Mouse (Mus musculus) forelimb bud, embryonic 11.5 days (tissue): ENCODE measurements around the gene Efhc1.
A peak's percentile ranks its signal among the peaks of the same experiment; 100 is the strongest.
"Not testable (repeated sequence)": the region's sequence is repeated elsewhere in the genome, so short reads cannot be mapped to it uniquely, and the experiment has no call there.

Experiments used
- DNase-seq: peaks from one replicate; pipeline ENCODE4 v3.0.0-alpha.2; 2012; ENCODE audit warnings: low read depth, low spot score

Efhc1 gene

GRCm38 (mm10) chr1:20951300-20951763 is at the start of gene Efhc1:
Gene Efhc1 (plus strand): TSS chr1:20951626.
- DNase-seq = peak; percentile 94

DNA sequence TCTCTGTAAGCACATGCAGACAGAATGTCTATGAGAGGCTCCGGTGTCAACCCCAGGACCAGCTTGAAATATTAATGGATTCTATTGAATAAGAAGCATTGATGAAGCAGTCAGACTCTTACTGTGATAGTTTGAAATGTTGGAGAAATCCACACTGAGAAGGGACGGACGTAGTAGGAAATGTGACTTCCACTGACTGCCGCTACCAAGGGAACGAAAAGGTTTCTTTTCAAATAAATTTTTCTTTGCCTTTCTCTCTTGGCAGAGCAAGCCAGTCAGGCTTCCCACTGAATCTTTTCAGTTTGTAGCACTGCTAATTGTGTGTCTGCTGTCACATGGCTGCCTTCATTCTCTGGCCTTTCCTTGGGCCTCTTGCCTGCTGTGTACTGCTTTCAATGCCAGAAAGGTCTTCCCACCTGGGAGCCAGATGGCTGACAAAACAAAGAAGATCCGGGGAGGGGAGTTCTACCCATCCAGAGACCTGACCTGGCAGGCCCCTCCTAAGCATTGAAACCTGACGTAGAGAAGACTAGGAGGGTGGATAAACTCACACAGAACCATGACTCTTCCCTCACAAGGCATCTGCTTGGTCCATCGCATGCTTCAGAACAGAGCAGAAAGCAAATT is 45.8 kb upstream of the Efhc1 start:
- DNase-seq = no peak

- DNase-seq = no peak
Observed at GRCm38 (mm10) chr1:20906128-20906515, 45.3 kb upstream of the Efhc1 start.

DNA sequence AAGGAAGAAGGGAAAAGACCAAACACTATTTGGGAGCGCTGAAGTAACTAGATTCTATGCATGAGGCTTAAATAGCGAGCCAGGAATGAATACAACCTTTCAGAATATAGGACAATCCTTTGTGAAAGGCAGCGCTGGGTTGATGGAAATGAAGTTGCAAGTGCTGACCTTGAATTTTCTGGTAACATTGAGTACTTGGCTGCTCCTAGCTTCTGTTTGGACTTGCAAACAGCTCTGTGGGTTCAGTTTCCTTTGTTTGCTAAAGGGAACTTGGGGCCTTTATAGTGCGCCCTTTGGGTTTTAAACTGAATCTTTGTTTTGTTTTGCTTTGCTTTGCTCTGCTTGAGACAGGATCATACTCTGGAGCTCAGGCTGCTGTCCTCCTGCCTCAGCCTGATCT is 42.9 kb upstream of the Efhc1 start:
- DNase-seq = no peak

GRCm38 (mm10) chr1:20912115-20912514 is 39.3 kb upstream of the Efhc1 start:
- DNase-seq = no peak

DNA sequence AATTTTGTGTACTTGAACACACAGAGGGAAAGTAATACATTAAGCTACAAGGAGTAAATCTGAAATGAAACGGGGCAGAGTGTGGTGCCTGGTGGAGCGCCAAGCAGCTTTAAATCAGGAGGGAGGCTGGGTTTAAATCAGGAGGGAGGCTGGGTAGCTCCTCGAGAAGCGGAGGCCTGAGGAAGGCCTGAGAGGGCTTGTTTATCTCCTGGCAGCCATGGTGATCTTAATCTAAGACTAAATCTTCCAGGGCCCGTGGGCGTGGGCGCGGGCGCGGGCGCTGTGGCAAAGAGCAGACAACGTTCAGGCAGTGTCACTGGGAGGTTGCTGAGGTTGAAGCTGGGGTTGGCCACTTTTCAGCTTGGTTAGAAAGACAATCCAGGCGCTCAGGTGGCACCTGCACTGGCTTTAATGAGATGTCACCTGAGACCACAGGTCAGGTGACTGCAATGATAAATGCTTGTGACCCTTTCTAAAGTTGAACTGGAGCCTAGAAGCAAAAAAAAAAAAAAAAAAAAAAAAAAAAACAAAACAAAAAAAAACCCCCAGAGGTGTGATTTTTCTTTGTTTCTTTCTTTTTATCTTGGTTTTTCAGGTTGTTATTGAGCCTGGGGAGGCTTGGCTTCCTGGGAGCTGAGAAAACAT is 38.8 kb upstream of the Efhc1 start:
- DNase-seq = no peak

DNA sequence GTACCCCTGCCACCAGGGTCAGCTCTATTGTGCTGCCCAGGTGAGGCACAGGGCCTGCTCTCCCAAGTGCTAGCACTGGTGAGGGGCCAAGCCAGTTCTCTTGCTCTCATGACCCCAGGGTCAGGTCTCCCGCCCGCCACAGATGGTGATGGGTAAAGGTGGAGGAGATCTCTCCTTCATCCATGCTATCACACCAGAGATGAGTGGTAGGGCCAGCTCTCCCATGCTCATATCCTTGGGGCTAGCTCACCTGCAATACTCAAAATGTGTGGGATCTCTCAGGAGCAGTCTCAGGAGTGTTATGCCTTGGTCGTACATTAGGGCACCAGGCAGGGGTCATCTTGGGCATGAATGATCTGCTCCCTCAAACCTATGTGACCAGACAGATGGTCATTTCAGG is 36.7 kb upstream of the Efhc1 start:
- DNase-seq = no peak

- no peak for DNase-seq
Observed at GRCm38 (mm10) chr1:20915608-20916007, 35.8 kb upstream of the Efhc1 start.

DNA sequence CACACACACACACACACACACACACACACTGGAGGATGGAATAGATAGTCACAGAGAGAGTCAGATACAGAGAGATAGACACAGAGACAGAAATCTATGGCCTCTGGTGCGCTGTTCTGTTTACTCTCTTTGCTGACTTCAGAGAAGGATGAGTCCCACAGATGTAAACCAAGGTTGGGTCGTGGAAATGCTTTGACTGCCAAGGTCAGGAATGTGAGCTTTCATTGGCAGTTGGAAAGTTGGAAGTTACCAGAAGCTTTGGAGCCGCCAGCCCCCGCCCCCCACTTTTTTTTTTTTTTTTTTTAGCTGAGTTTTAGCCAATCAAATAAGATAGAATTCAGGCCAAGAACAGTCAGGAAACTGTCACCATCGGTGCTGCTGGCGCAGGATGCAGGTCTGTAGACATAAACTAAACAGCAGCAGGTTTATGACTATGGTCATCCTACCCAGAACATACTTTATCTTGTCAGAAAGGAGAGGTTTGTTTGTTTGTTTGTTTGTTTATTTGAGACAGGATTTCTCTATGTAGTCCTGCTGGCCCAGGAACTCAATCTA is 33.9 kb upstream of the Efhc1 start:
- DNase-seq = no peak

- DNase-seq = no peak
Observed at GRCm38 (mm10) chr1:20919728-20920127, 31.7 kb upstream of the Efhc1 start.

DNA sequence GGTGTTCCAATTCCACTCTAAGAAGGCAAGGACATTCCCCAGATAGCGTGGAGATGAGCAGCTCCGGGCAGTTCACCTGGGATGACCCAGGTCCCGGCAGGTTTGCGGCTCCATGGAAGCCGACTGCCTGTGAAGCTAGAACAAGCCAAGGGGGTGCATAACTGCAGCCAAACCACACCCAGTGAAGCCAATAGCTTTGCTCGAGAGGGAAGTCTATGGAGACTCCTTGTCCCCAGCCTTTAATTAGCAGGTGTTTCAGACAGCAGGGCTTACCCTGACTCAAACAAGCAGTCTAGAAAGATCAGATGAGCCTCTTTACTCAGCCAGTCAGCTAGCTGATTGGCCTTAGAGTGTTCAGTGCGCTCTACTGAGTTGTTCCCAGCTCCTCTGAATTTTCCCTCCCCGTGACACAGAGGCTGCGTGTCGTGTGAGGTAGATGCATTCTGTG is 30.3 kb upstream of the Efhc1 start:
- DNase-seq = no peak

GRCm38 (mm10) chr1:20922612-20923399 is 28.6 kb upstream of the Efhc1 start:
- no peak for DNase-seq

GRCm38 (mm10) chr1:20925324-20925723 is 26.1 kb upstream of the Efhc1 start:
- DNase-seq = not testable (repeated sequence)

DNA sequence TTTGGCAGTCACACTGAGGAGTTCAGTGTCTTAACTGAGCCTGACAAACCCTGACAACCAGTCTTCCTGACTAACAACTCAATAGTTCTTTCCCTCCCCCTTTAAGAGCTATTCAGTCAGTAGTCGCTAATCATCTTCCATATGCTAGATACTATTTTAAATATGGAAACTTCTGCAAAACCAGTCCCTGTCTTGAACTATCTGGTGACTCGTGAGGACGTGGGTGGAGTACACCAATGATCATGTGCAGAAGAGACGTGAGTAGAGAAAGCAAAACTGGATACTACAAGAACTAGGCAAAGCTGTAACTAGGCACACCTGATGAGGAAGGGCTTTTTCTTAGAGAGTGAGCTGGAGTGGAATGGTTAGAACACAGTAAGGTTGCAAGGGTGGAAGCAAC is 25.5 kb upstream of the Efhc1 start:
- no peak for DNase-seq

DNA sequence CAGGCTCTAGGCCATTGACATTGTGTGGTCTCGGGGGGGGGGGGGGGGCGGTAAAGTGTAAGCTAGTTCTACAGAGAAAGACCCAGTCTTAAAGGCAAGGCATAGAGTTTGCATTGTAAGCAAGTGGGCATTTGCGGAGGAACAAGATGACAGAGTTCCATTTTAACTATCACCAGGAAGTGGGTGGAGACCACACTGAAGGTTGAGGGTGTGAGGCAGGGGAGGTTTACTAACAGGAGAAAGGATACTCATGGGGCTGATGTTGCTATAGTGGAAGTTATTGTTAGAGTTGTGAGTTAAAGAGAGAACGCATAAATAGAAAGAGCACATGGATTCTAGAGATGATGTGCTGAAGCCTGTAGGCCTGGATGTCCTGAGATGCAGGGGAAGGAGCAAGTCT is 25.1 kb upstream of the Efhc1 start:
- no peak for DNase-seq

DNA sequence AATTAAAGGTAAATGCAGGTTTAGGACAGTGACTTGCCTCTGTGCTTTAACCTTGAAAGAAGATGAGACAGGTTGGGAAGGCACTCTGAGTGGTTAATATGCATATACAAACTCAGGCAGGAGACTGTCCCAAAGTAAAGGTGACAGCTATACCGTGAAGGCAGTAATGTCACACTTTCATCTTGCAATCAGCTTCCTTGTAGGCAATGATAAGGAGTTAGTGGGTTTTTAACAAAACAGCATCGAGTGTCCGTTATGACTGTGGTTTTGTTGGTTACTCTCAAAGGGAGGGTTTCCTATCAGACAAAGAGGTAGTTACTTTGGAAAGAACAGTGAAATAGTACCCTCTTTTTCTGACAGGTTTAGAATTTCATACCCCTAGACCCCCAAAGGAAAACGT is 22.9 kb upstream of the Efhc1 start:
- DNase-seq = no peak

GRCm38 (mm10) chr1:20933457-20933856 is 18.0 kb upstream of the Efhc1 start:
- DNase-seq = peak; percentile 53

DNA sequence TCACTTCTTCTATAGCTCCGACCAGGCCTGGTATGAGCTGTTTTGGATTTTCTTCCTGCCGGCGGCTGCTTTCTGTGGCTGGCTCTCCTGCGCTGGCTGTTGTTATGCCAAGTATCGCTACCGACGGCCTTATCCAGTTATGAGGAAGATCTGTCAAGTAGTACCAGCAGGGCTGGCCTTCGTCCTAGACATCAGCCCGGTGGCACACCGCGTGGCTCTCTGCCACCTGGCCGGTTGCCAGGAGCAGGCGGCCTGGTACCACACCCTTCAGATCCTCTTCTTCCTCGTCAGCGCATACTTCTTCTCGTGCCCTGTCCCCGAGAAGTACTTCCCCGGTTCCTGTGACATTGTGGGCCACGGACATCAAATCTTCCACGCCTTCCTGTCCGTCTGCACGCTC is 16.3 kb upstream of the Efhc1 start:
- DNase-seq = no peak

DNA sequence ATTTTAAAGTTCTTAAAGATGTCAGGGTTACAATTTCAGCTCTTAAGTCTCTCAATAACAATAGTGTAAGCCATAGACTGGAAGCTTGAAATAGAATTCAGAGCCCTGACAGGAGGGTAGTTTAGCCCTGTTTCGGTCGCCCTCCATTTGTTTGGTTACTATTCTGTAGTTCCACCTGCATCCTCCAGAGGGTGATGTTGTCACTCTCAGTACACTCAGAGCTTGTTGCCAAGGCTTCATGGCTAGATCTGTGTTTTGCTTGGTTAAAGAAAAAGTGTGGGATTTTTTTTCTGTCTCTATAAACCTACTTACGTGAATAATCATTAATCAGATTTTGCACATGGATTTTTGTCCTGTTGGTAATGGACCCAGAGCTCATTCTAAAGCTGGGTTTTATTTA is 12.4 kb upstream of the Efhc1 start:
- DNase-seq = peak; percentile 67

- DNase-seq = no peak
Observed at GRCm38 (mm10) chr1:20940151-20940550, 11.3 kb upstream of the Efhc1 start.

DNA sequence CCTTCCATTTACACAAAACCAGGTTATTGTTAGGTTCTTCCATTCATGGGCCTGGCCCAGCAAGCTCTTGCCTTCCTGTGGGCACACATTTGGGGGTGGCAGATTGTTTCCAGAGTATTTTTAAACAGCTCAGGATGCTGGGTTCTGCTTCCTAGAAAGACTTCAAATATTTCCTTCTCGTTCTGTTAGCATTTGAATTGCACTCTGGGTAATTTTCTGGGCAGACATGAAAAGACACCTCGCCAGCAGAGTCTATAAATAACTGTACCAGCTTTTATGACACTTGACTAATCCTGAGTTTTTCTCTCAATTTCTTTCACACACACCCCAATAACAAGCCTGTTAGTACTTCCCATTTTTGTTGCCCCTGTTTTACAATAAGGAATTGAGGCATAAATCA is 10.1 kb upstream of the Efhc1 start:
- no peak for DNase-seq

DNA sequence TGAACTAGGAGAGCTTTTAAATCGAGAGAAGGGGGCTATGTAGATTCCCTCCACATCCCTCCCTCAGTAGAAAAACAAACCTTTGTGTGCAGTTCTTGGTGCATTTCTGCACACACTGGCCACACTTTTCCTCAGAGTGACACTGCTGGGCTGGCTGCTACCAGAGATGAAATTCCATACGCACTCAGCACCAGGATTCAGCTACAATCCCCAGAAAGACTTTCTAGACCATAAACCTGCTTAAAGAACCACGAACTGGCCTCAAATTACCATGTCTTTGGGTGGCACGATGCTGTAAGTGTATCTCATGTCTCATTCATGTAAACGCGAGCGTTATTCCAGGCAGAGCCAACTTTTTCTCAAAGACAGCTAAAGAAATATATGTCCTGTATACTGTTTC is 9.6 kb upstream of the Efhc1 start:
- no peak for DNase-seq
